Mouse (Mus musculus): Measurements from ENCODE around the gene Zfp454. TPM values are rescaled to one million over a fixed set of nuclear protein-coding genes. Genes with fewer than 3 reads are reported as not detected.

Zfp454 gene
- 17.4 and 18.8 TPM in 2 replicates for polyA plus RNA-seq (2015; fragmentation: Nextera tagmentation; extraction: Ambion mirVana)

DNA sequence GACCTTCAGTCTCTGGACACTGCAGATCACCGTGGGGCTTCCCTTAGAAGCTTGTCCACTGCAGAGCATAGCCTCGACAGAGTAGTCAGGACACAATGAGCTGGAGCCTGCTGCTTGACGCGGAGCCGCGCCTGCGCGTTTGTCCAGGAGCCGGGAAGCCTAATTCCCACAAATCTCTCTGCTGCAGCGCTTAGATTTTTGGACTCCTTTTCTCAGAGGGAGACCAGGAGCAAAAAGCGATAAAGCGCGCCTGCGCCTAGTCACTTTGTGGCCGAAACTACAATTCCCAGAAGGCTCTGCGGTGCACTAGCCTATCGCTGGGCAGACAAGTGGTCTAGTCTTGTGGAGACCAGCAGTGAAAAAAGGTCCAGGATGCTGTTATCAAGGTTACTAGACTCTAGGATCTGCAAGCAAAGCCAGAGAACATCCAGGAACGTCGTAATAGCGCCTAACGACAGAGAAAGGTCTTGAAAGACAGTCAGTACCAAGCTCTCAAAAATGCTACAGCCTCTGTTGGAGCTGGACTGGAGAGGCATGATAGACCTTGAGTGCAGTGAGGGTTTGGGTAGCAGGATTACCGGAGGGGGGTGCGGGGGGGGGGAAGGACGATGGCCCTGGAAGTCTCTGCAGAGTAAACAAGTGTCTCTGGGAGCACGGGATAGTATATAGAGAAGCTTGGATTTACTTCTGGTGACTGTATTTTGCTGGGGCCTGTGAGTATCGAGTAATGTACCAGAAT, at the start of gene Zfp454:
Zfp454 (minus strand) TSS at position 262 of the 739 bp plus-strand sequence.
- Histone ChIP-seq H3K9ac (replicated peaks; ENCODE audit: low read depth, low read length) (peak within 1 kb of the TSS; percentile 55), H3K36me3 (ENCODE audit: control insufficient read depth, insufficient read depth) (peaks cover 3% of the 10 kb centered on the region; the same call in 1 of the 2 replicates), H3K9me3 (ENCODE audit: control insufficient read depth, low read length) (no peaks in the 10 kb centered on the region), H3K27me3 (replicated peaks; ENCODE audit: control insufficient read depth, insufficient read depth, low read length) (no peaks in the 10 kb centered on the region), H3K4me2 (ENCODE audit: low read length) (peak within 1 kb of the TSS; percentile 80), H3K27ac (ENCODE audit: low read length) (peak within 1 kb of the TSS; percentile 75), H3K4me1 (replicated peaks; ENCODE audit: control insufficient read depth, insufficient read depth, low read length) (peaks cover 11% of the 10 kb centered on the region), H3K4me3 (replicated peaks; ENCODE audit: low read length) (peak within 1 kb of the TSS; percentile 51)
- peak; percentile 97 for ATAC-seq
- 6% methylated on average over 26 of the region's 26 CpGs for WGBS

DNA sequence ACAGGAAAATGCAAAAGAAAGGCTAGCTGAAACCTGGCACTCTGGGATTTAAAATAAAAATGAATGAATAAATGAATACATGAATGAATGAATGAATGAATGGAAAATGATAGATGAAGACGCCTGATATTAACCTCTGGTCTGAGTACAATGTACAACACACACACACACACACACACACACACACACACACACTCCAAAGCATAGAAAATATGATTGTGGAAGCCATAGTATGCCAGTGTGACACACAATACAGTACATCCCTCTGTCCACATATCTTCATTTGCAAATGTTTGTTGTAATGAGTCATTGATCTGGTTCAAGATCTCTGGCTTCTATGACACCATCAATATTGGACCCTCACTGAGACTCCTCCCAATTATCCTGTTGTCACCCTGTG, 44.6 kb upstream of the Zfp454 start:
- whole genome bisulfite sequencing: 85% methylated on average over 1 of the region's 1 CpGs
- ATAC-seq: peak; percentile 32

DNA sequence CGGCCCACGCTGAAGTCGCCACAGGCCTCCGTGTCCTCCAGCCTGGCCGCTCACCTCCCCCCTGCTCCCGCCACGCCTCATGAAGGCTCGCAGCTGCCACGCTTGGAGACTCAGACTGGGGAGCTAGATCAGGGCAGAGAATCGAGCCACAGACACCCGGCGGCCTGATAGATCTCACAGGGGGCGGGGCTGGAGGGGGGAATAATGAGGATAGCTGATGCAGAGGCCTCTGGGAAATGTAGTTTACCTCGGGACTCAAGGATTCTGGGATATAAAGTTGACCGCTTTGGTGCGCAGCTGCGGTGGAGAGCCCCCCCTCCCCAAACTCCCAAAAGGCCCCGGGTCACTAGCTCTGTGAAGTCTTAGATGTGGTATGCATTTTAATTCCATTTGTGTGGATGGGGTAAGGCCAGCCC, 44.0 kb upstream of the Zfp454 start, which contains the start of gene Zfp354b:
Zfp354b (minus strand) TSS at position 183 of the 416 bp plus-strand sequence.
- peaks cover 8% of the 10 kb centered on the region for H3K4me1 ChIP-seq (replicated peaks; ENCODE audit: control insufficient read depth, insufficient read depth, low read length)
- no peaks in the 10 kb centered on the region for H3K36me3 ChIP-seq (ENCODE audit: control insufficient read depth, insufficient read depth)
- H3K9ac ChIP-seq (replicated peaks; ENCODE audit: low read depth, low read length): peak within 1 kb of the TSS; percentile 84
- 2% methylated on average over 18 of the region's 18 CpGs for WGBS
- H3K4me2 ChIP-seq (ENCODE audit: low read length): peak within 1 kb of the TSS; percentile 92
- no peaks in the 10 kb centered on the region for H3K27me3 ChIP-seq (replicated peaks; ENCODE audit: control insufficient read depth, insufficient read depth, low read length)
- peak within 1 kb of the TSS; percentile 78 for H3K4me3 ChIP-seq (replicated peaks; ENCODE audit: low read length)
- peak within 1 kb of the TSS; percentile 65; the same call in 1 of the 2 replicates for H3K27ac ChIP-seq (ENCODE audit: low read length)
- peak; percentile 96 for ATAC-seq
- no peaks in the 10 kb centered on the region for H3K9me3 ChIP-seq (ENCODE audit: control insufficient read depth, low read length)

More for the DNA sequence above, 44.6 kb upstream of the Zfp454 start:
- no peaks in the 10 kb centered on the region for H3K9me3 ChIP-seq (ENCODE audit: control insufficient read depth, low read length)
- H3K27ac ChIP-seq (ENCODE audit: low read length): no peak overlapping the region
- peak overlapping the region; percentile 92 for H3K4me2 ChIP-seq (ENCODE audit: low read length)
- H3K36me3 ChIP-seq (ENCODE audit: control insufficient read depth, insufficient read depth): no peaks in the 10 kb centered on the region
- H3K9ac ChIP-seq (replicated peaks; ENCODE audit: low read depth, low read length): no peak overlapping the region
- H3K4me3 ChIP-seq (replicated peaks; ENCODE audit: low read length): no peak overlapping the region
- no peaks in the 10 kb centered on the region for H3K27me3 ChIP-seq (replicated peaks; ENCODE audit: control insufficient read depth, insufficient read depth, low read length)
- H3K4me1 ChIP-seq (replicated peaks; ENCODE audit: control insufficient read depth, insufficient read depth, low read length): peaks cover 8% of the 10 kb centered on the region

DNA sequence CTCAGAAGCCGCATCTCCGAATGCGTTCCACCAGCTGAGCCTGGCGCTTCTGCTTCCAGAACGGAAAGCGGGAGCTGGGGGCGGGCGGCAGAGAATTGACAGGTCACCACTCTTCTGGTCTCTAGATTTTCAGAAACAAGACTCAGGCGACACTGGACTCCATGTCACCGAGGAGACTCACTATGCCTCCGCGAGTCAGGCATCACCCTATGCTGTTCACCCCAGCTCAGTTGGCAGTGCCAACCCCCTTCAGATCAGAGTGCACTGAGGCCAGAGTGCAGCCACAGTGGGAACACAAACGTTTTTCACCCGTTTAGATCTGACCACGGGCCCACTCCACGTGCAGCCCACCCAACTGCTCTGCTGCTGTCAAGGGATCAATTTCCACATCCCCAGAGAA, 43.6 kb upstream of the Zfp454 start:
- peak; percentile 66 for ATAC-seq
- peak overlapping the region; percentile 78 for H3K4me3 ChIP-seq (replicated peaks; ENCODE audit: low read length)
- H3K4me2 ChIP-seq (ENCODE audit: low read length): peak overlapping the region; percentile 92
- no peaks in the 10 kb centered on the region for H3K27me3 ChIP-seq (replicated peaks; ENCODE audit: control insufficient read depth, insufficient read depth, low read length)
- 3% methylated on average over 16 of the region's 16 CpGs for WGBS
- H3K36me3 ChIP-seq (ENCODE audit: control insufficient read depth, insufficient read depth): no peaks in the 10 kb centered on the region
- H3K4me1 ChIP-seq (replicated peaks; ENCODE audit: control insufficient read depth, insufficient read depth, low read length): peaks cover 8% of the 10 kb centered on the region
- H3K9ac ChIP-seq (replicated peaks; ENCODE audit: low read depth, low read length): peak overlapping the region; percentile 84
- peak overlapping the region; percentile 65; the same call in 1 of the 2 replicates for H3K27ac ChIP-seq (ENCODE audit: low read length)
- H3K9me3 ChIP-seq (ENCODE audit: control insufficient read depth, low read length): no peaks in the 10 kb centered on the region

DNA sequence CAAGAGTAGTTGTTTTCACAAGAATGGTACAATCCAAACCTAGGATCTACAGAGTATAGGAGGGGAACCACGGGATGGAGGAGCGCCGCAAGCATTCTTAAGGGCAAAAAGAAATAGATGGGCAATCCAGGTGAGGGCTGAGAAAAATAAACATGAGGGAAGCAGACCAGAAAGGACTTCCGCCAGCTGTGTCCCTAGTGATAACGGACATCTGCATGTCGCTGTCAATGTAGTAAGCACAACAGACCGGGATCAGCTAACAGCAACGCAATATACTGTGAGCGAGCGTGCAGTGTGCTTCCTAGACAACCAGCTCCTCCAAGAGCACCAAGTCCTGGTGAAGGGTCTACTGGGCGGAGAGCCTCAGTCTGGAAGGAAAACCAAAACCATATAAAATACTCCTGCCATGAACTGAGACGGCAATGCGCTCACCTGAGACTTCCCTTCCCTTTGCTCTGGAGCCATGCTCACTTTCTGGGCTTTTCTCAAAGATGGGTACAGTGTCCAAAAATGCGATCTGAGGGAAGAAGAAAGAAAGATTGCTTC, 43.1 kb upstream of the Zfp454 start:
- H3K4me3 ChIP-seq (replicated peaks; ENCODE audit: low read length): peak overlapping the region; percentile 78
- H3K4me1 ChIP-seq (replicated peaks; ENCODE audit: control insufficient read depth, insufficient read depth, low read length): peaks cover 8% of the 10 kb centered on the region
- 32% methylated on average over 14 of the region's 14 CpGs for WGBS
- no peaks in the 10 kb centered on the region for H3K36me3 ChIP-seq (ENCODE audit: control insufficient read depth, insufficient read depth)
- H3K27ac ChIP-seq (ENCODE audit: low read length): peak overlapping the region; percentile 65; the same call in 1 of the 2 replicates
- no peaks in the 10 kb centered on the region for H3K27me3 ChIP-seq (replicated peaks; ENCODE audit: control insufficient read depth, insufficient read depth, low read length)
- no peak for ATAC-seq
- peak overlapping the region; percentile 92 for H3K4me2 ChIP-seq (ENCODE audit: low read length)
- H3K9ac ChIP-seq (replicated peaks; ENCODE audit: low read depth, low read length): peak overlapping the region; percentile 84
- H3K9me3 ChIP-seq (ENCODE audit: control insufficient read depth, low read length): no peaks in the 10 kb centered on the region

DNA sequence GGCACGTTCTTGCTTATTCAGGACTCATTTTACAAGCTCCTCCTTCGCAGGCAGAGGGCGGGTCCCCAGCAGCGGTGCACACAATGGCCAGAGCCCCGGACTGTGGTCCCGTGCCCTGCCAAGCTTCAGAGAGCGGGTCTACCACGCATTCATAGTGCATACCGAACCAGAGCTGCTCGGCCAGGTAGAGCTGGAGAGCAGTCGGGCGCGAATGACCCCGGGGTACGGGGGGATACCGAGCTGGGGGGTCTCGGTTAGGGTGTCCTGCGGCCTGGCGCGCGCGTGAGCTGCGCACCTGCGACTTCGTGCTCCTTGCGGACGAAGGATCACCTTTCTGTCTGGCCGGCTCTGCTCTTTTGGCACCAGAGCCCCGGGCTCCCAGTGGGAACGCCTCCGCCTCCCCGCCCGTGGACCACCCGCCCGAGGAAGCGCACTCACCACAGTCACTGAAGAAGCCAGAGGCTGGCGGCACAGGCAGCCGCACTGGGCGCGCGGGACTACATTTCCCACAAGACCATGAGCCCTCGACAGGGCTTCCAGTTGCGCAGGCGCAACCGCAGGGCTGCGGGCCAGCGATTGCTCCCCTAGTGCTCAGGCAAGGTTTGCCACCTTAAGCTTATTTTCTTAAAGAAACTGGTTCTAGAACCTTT, 28.3 kb upstream of the Zfp454 start, which contains the start of gene Zfp2:
Zfp2 (minus strand) TSS at position 495 of the 650 bp plus-strand sequence.
- Histone ChIP-seq H3K36me3 (ENCODE audit: control insufficient read depth, insufficient read depth) (peaks cover 26% of the 10 kb centered on the region), H3K9me3 (ENCODE audit: control insufficient read depth, low read length) (peaks cover 26% of the 10 kb centered on the region), H3K4me3 (replicated peaks; ENCODE audit: low read length) (peak within 1 kb of the TSS; percentile 93), H3K27me3 (replicated peaks; ENCODE audit: control insufficient read depth, insufficient read depth, low read length) (no peaks in the 10 kb centered on the region), H3K4me2 (ENCODE audit: low read length) (peak within 1 kb of the TSS; percentile 46), H3K9ac (replicated peaks; ENCODE audit: low read depth, low read length) (peak within 1 kb of the TSS; percentile 97), H3K4me1 (replicated peaks; ENCODE audit: control insufficient read depth, insufficient read depth, low read length) (peaks cover 3% of the 10 kb centered on the region; the same call in 1 of the 2 replicates), H3K27ac (ENCODE audit: low read length) (peak within 1 kb of the TSS; percentile 90)
- peak; percentile 99 for ATAC-seq
- WGBS: under 1% methylated on average over 47 of the region's 47 CpGs

DNA sequence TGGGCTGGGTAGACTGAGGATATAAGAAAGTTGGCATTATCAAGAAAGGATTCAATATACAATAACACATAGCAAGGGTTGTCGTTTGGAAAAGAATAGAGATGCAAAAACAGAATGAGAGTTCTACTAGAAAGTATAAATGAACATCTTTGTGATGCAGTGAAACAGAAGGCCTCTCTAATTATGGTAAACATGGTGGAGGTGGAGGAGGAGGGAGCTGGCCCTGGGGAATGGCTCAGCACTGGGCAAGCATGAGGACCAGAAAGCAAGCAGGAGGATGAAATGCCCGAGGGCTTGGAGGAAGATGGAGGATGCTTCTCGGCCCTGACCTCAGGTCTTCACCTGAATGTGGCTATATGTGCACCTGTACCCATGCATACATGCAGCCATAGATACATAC, 27.0 kb upstream of the Zfp454 start:
- Histone ChIP-seq H3K9ac (replicated peaks; ENCODE audit: low read depth, low read length) (no peak overlapping the region), H3K9me3 (ENCODE audit: control insufficient read depth, low read length) (peaks cover 32% of the 10 kb centered on the region), H3K36me3 (ENCODE audit: control insufficient read depth, insufficient read depth) (peaks cover 39% of the 10 kb centered on the region), H3K27me3 (replicated peaks; ENCODE audit: control insufficient read depth, insufficient read depth, low read length) (no peaks in the 10 kb centered on the region), H3K27ac (ENCODE audit: low read length) (no peak overlapping the region), H3K4me3 (replicated peaks; ENCODE audit: low read length) (no peak overlapping the region), H3K4me2 (ENCODE audit: low read length) (no peak overlapping the region), H3K4me1 (replicated peaks; ENCODE audit: control insufficient read depth, insufficient read depth, low read length) (peaks cover 3% of the 10 kb centered on the region; the same call in 1 of the 2 replicates)
- 89% methylated on average over 3 of the region's 3 CpGs for WGBS
- no peak for ATAC-seq

DNA sequence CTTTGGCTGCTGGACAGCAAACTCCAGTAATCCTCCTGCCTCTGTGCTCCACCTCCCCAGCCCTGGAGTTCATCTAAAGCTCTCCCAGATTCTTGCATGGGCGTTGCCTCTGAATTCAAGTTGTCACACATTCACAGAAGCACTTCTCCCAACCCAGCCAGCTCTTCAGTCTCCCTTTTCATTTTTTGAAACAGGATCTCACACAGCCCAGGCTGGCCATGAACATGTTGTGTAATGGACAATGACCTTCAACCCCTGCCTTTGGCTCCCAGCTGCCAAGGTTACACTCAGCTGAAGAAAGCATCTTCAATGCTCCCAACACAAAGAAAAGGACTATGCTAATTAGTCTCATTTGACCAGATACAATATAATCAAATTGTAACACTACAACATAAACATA, 25.9 kb upstream of the Zfp454 start:
- 94% methylated on average over 1 of the region's 1 CpGs for WGBS
- Histone ChIP-seq H3K27ac (ENCODE audit: low read length) (no peak overlapping the region), H3K27me3 (replicated peaks; ENCODE audit: control insufficient read depth, insufficient read depth, low read length) (no peaks in the 10 kb centered on the region), H3K9me3 (ENCODE audit: control insufficient read depth, low read length) (peaks cover 32% of the 10 kb centered on the region), H3K4me2 (ENCODE audit: low read length) (no peak overlapping the region), H3K9ac (replicated peaks; ENCODE audit: low read depth, low read length) (no peak overlapping the region), H3K4me1 (replicated peaks; ENCODE audit: control insufficient read depth, insufficient read depth, low read length) (peaks cover 3% of the 10 kb centered on the region; the same call in 1 of the 2 replicates), H3K4me3 (replicated peaks; ENCODE audit: low read length) (no peak overlapping the region), H3K36me3 (ENCODE audit: control insufficient read depth, insufficient read depth) (peaks cover 51% of the 10 kb centered on the region)
- ATAC-seq: no peak

DNA sequence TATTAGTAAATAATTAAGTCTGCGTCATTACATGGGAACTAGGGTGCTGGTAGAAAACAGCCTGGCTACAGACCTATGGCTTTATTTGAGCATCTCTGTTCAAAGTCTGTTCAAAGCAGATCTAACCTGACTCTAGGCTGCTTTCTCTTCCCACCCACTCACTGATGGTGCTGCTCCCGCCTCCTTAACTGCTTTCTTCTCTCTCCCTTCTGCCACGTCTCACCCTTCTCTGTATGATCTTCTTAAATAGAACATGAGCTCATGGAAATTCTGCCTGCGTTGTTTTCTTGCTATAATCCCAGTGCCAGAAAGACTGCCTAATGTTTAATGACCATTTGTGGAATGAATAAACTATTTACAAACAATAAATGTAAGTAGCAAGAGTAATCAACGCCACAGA, 20.7 kb upstream of the Zfp454 start:
- Histone ChIP-seq H3K4me2 (ENCODE audit: low read length) (no peak overlapping the region), H3K9ac (replicated peaks; ENCODE audit: low read depth, low read length) (no peak overlapping the region), H3K4me3 (replicated peaks; ENCODE audit: low read length) (no peak overlapping the region), H3K4me1 (replicated peaks; ENCODE audit: control insufficient read depth, insufficient read depth, low read length) (no peaks in the 10 kb centered on the region), H3K27me3 (replicated peaks; ENCODE audit: control insufficient read depth, insufficient read depth, low read length) (no peaks in the 10 kb centered on the region), H3K9me3 (ENCODE audit: control insufficient read depth, low read length) (peaks cover 66% of the 10 kb centered on the region), H3K27ac (ENCODE audit: low read length) (no peak overlapping the region), H3K36me3 (ENCODE audit: control insufficient read depth, insufficient read depth) (peaks cover 93% of the 10 kb centered on the region)
- ATAC-seq: no peak
- WGBS: 86% methylated on average over 5 of the region's 5 CpGs

Measured in forebrain, embryonic 16.5 days (tissue).